Mouse (Mus musculus) kidney, embryonic 14.5 days (tissue): Measurements from ENCODE around the gene Ccdc172. TPM values are rescaled to one million over a fixed set of nuclear protein-coding genes. Genes with fewer than 3 reads are reported as not detected.

Experiments used
- ATAC-seq: fragments of 200-750 bp; cut with Nextera tagmentation; 2 replicates; pipeline ENCODE4 v1.8.0; 2017; ENCODE audit warnings: moderate number of reproducible peaks, mild to moderate bottlenecking, moderate TSS enrichment, moderate library complexity; ENCODE audit not compliant: low FRiP score, low TSS enrichment
- H3K27ac ChIP-seq: fragments of 300-500 bp; sonication (generic); 2 replicates; pipeline ENCODE4 v1.5.1; 2014; ENCODE audit warnings: low read depth, mild to moderate bottlenecking, low read length, moderate library complexity, mixed read lengths
- H3K27me3 ChIP-seq: fragments of 300-500 bp; sonication (generic); 2 replicates; pipeline ENCODE4 v1.6.1; 2014; ENCODE audit warnings: mild to moderate bottlenecking, low read length; ENCODE audit not compliant: control insufficient read depth, insufficient read depth
- H3K36me3 ChIP-seq: fragments of 300-500 bp; sonication (generic); 2 replicates; pipeline ENCODE4 v1.6.1; 2014; ENCODE audit warnings: low read length, mixed read lengths; ENCODE audit not compliant: control insufficient read depth, insufficient read depth
- H3K4me1 ChIP-seq: fragments of 300-500 bp; sonication (generic); 2 replicates; pipeline ENCODE4 v1.6.1; 2014; ENCODE audit warnings: low read length, mixed read lengths; ENCODE audit not compliant: control insufficient read depth, insufficient read depth
- H3K4me2 ChIP-seq: fragments of 300-500 bp; sonication (generic); replicated peaks from 2 replicates; pipeline ENCODE4 v1.6.1; 2014; ENCODE audit warnings: low read depth, mild to moderate bottlenecking, low read length
- H3K4me3 ChIP-seq: fragments of 300-500 bp; sonication (generic); 2 replicates; pipeline ENCODE4 v1.5.1; 2014; ENCODE audit warnings: mild to moderate bottlenecking, low read length
- H3K9ac ChIP-seq: fragments of 300-500 bp; sonication (generic); 2 replicates; pipeline ENCODE4 v1.6.1; 2014; ENCODE audit warnings: low read depth, mild to moderate bottlenecking, low read length, moderate library complexity
- H3K9me3 ChIP-seq: fragments of 300-500 bp; sonication (generic); 2 replicates; pipeline ENCODE4 v1.6.1; 2016; ENCODE audit warnings: low read length; ENCODE audit not compliant: control insufficient read depth
- WGBS: fragments of 180-500 bp; shearing (Covaris S2); extraction: QIAGEN DNeasy Blood & Tissue Kit; methylation state at CpG from one replicate; pipeline ENCODE4 v1.1.7; 2014; 5-methylcytosine and 5-hydroxymethylcytosine counted together
- polyA plus RNA-seq: library from polyadenylated mRNA; unstranded; fragments of >200 nt; fragmentation: Nextera tagmentation; extraction: Ambion mirVana; gene quantifications from 2 replicates; pipeline ENCODE4 v1.2.1, GENCODE M21; 2014

The Ccdc172 gene
- polyA plus RNA-seq, 1 experiment from 2014 or later: not detected

DNA sequence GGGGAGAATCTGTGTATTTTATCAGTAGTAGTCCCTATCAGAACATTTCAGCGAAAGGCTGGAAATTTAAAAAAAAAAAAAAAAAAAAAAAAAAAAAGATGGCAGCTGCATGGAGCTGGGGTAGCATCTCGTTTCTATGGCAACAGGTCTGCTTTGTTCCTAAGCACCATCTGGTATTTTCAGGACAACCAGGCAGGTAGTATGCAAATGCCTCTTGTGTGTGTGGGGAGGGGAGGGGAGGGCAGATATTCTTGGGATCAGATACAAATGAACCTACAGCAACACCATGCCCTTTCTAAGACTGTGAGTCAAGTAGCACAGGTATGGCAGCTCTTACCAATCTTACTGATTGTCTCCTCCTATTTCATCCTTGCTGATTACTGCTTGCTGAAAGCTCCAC is 11.7 kb upstream of the Ccdc172 start:
- Histone ChIP-seq H3K36me3 (no peaks in the 10 kb centered on the region), H3K4me3 (no peak overlapping the region), H3K9me3 (no peaks in the 10 kb centered on the region), H3K27ac (no peak overlapping the region), H3K9ac (no peak overlapping the region), H3K4me1 (no peaks in the 10 kb centered on the region), H3K27me3 (no peaks in the 10 kb centered on the region), H3K4me2 (no peak overlapping the region)
- no peak for ATAC-seq
- WGBS: 93% methylated on average over 2 of the region's 2 CpGs

DNA sequence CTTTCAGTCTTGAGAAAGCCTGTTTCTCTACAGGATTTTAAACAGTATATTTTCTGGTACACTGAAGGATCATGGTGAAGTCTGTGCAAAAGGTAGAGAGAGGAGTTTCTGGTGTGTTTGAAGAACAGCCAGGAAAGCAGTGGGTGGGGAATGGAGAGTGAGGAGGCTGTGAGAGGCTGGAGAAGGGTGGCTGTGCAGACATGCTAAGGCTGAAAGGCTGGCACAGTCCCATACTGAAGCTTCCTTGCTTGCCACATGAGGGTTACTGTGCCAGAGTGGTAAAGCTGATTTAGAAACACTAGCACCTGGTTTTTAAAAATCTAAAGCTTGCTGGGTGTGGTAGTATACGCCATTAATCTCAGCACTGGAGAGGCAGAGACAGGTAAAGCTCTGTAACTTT is 9.9 kb downstream of the Ccdc172 start:
- no peak for ATAC-seq
- no peak overlapping the region for H3K4me3 ChIP-seq
- H3K9ac ChIP-seq: no peak overlapping the region
- H3K9me3 ChIP-seq: no peaks in the 10 kb centered on the region
- H3K4me1 ChIP-seq: no peaks in the 10 kb centered on the region
- no peak overlapping the region for H3K27ac ChIP-seq
- WGBS: 100% methylated on average over 1 of the region's 1 CpGs
- H3K27me3 ChIP-seq: no peaks in the 10 kb centered on the region
- H3K4me2 ChIP-seq: no peak overlapping the region
- no peaks in the 10 kb centered on the region for H3K36me3 ChIP-seq

DNA sequence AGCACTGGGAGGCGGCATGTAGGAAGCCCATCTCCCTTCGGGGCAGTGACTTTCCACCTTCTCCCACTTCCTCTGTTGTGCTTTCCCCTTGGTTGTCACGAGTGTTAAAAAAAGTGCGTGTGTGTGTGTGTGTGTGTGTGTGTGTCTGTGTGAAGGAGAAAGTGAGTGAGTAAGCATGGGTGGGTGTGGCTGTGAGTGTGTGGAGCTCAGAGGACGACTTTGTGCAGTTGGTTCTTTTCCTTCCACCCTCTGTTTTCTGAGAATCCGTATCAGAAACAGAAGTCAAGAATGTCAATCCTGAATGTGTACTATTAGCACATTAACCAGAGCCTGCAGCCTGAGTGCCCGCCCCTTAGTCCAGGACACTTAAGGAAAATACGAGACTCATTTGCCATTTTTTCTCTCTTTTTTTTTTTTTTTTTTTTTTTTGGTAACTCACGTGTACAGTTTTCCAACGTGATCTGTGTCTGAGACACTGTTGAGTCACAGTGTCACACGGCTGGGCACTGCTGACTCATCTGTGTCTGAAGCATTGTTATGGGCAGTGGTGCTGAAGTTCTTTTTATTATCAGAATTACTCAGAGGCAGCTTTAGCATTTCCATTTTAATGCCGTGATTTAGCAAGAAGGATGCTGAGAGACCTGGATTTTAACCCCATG is 12.1 kb downstream of the Ccdc172 start:
- Histone ChIP-seq H3K4me2 (no peak overlapping the region), H3K4me3 (no peak overlapping the region), H3K27me3 (no peaks in the 10 kb centered on the region), H3K4me1 (no peaks in the 10 kb centered on the region), H3K27ac (no peak overlapping the region), H3K9me3 (no peaks in the 10 kb centered on the region), H3K9ac (no peak overlapping the region), H3K36me3 (no peaks in the 10 kb centered on the region)
- no peak for ATAC-seq
- WGBS: 55% methylated on average over 12 of the region's 12 CpGs

DNA sequence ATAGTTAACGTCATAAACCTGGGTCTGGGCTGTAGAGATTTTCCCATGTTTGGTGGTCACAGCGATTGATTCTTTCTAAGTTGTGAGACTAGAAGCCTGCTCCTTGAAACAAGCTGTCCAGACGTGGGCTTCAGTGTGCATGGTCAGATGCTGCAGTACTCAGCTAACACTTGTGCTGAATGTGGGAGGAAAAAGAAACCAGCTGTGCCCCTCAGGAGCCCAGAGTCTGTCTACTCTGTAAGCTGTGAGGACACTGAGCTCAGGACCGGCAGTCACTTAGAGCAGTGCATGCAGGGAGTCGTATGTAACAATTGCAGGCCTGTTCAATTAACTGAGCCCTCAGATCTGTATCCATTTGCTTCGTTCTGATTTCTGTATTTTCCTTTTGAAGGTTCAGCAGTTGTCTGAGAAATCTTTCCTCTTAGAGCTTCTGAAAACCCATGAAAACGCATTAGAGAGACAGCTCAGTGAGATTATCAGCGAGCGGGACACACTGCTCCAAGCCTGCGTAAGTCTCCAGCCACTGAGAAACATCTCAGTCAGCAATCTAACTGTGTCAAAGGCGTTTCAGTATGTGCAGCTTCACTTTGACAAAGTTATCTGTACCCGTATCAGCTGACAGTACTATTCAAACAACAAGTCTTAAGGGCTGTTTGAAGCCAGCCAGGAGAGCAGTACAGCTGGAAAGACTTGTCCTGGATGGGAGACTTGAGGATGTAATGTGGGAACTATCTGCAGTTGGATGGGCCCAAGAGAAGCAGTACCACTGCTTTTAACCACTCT is 13.9 kb downstream of the Ccdc172 start:
- WGBS: 72% methylated on average over 12 of the region's 12 CpGs
- no peak overlapping the region for H3K27ac ChIP-seq
- H3K36me3 ChIP-seq: no peaks in the 10 kb centered on the region
- H3K9me3 ChIP-seq: no peaks in the 10 kb centered on the region
- H3K9ac ChIP-seq: no peak overlapping the region
- no peaks in the 10 kb centered on the region for H3K27me3 ChIP-seq
- H3K4me3 ChIP-seq: no peak overlapping the region
- no peaks in the 10 kb centered on the region for H3K4me1 ChIP-seq
- H3K4me2 ChIP-seq: no peak overlapping the region
- no peak for ATAC-seq

DNA sequence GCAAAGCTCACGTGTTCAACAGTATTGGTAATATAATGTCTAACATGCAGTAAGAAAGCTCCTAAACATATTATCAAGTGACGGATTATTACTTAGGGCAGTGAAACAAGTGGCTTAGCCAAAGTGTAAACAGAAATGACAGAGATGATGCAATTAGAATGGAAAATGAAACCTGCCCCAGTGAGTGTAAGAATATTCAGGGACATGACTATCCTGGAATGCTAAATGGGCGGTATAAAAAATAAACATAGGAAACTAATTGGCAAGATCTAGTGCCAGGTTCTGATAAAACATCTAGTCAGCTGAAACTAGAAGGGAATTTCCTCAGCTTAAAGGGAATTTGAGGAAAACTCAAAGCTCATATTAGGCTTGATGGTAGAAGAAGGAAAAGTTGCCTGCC is 21.3 kb downstream of the Ccdc172 start:
- no peak overlapping the region for H3K4me2 ChIP-seq
- no peak overlapping the region for H3K27ac ChIP-seq
- no peak overlapping the region for H3K4me3 ChIP-seq
- H3K9ac ChIP-seq: no peak overlapping the region
- no peak for ATAC-seq
- H3K4me1 ChIP-seq: no peaks in the 10 kb centered on the region
- no peaks in the 10 kb centered on the region for H3K27me3 ChIP-seq
- WGBS: 89% methylated on average over 3 of the region's 3 CpGs
- no peaks in the 10 kb centered on the region for H3K36me3 ChIP-seq
- H3K9me3 ChIP-seq: no peaks in the 10 kb centered on the region

DNA sequence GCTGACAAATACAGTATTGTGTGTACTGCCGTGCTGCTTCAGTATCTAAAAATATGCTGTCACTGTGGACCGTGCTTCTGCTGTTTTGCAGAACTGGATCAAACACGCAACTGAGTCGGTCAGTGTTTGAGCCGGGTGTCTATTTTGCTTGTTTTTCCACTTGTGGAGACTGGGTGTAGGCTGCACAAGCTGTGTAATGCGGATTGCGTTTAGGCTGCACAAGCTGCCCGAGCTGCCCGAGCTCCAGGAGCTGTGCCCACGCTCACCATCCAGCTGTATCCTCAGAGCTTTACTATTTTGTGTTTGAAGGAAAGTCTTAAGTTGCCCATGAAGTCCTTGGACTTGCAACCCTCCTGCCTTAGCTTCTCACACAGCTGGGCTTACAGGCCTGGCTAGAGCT is 24.9 kb downstream of the Ccdc172 start:
- H3K27me3 ChIP-seq: no peaks in the 10 kb centered on the region
- H3K4me1 ChIP-seq: no peaks in the 10 kb centered on the region
- no peaks in the 10 kb centered on the region for H3K9me3 ChIP-seq
- 90% methylated on average over 10 of the region's 10 CpGs for WGBS
- H3K36me3 ChIP-seq: no peaks in the 10 kb centered on the region
- H3K4me3 ChIP-seq: no peak overlapping the region
- H3K9ac ChIP-seq: no peak overlapping the region
- H3K27ac ChIP-seq: no peak overlapping the region
- ATAC-seq: no peak
- no peak overlapping the region for H3K4me2 ChIP-seq

DNA sequence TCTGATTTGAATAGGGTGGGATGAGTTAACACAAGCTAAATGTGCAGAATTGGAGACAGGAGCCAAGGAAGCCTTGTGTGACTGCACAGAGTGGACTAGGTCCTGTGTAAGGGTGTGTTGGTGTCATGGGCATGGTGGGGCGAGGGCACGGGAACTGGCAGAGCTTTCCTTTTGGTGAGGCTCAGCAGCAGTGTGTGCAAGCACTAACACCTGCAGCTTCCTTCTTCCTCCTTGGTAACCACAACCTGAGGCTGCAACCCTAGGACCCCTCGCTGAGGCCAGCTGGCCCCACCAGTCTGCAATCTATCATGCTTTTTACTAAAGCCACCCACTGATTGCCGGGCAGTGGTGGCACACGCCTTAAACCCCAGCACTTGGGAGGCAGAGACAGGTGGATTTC is 28.6 kb downstream of the Ccdc172 start:
- Histone ChIP-seq H3K36me3 (no peaks in the 10 kb centered on the region), H3K4me3 (no peak overlapping the region), H3K27me3 (no peaks in the 10 kb centered on the region), H3K27ac (no peak overlapping the region), H3K9me3 (no peaks in the 10 kb centered on the region), H3K9ac (no peak overlapping the region), H3K4me1 (no peaks in the 10 kb centered on the region), H3K4me2 (no peak overlapping the region)
- ATAC-seq: no peak
- 88% methylated on average over 5 of the region's 5 CpGs for WGBS

DNA sequence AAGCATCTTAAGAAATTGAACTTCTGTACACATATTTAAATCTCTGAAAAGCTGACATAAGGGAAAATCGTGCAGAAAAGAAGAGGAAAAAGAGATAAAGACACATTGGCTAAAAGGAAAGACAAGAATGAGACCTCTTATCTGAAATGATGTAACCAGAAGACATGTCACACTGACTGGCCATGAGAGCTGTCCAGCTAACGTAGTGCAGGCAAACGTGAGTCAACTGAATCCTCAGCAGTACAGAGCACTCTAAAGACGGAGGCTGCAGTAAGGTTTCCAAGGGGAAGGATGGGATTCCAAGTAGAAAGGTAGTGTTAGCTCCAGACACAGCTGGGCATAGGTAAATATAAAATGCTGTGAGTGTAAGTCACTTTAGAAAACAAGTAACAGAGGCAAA is 36.6 kb downstream of the Ccdc172 start:
- no peak overlapping the region for H3K9ac ChIP-seq
- ATAC-seq: no peak
- no peak overlapping the region for H3K4me3 ChIP-seq
- no peak overlapping the region for H3K27ac ChIP-seq
- WGBS: 50% methylated on average over 4 of the region's 4 CpGs
- H3K4me2 ChIP-seq: no peak overlapping the region
- H3K9me3 ChIP-seq: no peaks in the 10 kb centered on the region
- H3K4me1 ChIP-seq: no peaks in the 10 kb centered on the region
- no peaks in the 10 kb centered on the region for H3K36me3 ChIP-seq
- H3K27me3 ChIP-seq: no peaks in the 10 kb centered on the region

DNA sequence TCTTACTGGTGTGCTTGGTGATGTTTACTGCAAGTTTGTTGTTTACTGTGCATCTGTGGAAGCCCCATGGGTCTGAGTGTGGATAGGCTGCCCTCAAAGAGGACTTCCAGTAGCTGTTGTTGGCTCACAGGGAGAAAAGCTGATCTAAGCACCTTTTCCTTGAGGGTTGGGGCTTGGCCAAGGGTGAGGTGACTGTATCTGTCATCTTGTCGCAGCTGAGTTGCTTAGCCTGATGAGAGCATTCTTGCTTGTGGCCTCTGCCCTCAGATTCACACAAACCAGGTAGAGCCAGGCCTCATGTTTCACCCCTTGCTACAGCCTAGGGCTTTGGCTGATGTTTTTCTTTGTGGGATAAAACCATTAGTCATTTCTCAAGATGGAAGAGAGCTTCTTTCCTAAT is 38.7 kb downstream of the Ccdc172 start:
- H3K4me3 ChIP-seq: no peak overlapping the region
- no peaks in the 10 kb centered on the region for H3K27me3 ChIP-seq
- no peaks in the 10 kb centered on the region for H3K36me3 ChIP-seq
- no peak overlapping the region for H3K27ac ChIP-seq
- no peak overlapping the region for H3K4me2 ChIP-seq
- H3K4me1 ChIP-seq: no peaks in the 10 kb centered on the region
- no peak for ATAC-seq
- no peak overlapping the region for H3K9ac ChIP-seq
- WGBS: 39% methylated on average over 1 of the region's 1 CpGs
- no peaks in the 10 kb centered on the region for H3K9me3 ChIP-seq
